Mouse (Mus musculus) c-Kit-negative CD71-positive TER-119-positive erythroid progenitor cells, embryonic 14.5 days (primary cell): ENCODE data around the gene Zic1.

Source experiments
- DNase-seq: peaks from one replicate; pipeline ENCODE4 v3.0.0-alpha.2; 2013; ENCODE audit warnings: low read depth, low spot score

The Zic1 gene

DNA sequence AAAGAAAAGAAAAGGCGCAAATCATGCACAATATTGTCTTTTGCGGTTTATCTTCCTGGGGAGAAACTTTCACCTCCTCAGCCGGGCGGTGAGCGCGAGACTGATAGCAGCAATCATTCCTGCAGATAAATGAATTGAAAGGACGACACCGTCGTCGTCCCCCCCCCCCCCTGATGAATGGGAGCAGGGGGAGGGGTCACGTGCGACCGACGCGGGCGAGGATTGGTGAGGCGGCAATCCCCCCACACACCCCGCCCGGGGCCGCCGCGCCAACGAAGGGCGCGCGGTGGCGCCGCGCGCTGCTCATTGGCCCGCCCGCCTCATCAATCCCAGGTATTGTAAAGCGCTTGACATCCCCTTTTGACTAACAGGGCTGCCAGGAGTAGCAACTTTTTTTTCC is at the start of gene Zic1:
Zic1 (minus strand) TSS at position 147 of the 400 bp plus-strand sequence.
- no peak for DNase-seq

DNA sequence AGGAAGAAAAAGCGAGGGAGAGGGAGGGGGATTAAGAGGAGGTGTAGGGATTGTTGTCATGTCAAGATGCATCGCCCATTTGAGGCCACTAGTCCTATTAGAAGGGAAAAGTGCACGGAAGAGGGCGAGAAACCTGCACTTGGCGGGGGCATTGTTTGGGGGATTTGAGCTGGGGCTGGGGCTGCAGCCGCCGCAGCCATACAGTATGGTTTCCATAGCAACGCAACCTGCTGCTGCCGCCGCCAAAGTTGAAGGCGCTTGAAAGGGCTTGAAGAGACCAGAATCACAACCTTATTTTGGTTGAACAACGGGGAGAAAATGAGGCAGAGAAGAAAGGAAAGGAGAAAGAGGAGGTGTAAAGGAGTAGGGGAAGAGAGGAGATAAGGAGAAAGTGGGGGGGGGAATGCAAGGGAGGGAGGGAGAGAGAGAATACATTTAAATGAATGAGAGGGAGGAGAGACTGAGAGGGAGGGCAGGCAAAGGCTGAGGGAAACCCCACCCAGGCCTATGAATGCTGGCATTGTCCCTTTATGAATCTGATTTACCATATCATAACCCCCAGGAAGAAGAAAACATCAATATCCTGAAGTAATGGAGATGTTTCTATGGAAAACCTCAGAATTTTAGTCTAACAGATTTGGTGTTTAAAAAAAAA is 48.5 kb upstream of the Zic1 start:
- DNase-seq = no peak

DNA sequence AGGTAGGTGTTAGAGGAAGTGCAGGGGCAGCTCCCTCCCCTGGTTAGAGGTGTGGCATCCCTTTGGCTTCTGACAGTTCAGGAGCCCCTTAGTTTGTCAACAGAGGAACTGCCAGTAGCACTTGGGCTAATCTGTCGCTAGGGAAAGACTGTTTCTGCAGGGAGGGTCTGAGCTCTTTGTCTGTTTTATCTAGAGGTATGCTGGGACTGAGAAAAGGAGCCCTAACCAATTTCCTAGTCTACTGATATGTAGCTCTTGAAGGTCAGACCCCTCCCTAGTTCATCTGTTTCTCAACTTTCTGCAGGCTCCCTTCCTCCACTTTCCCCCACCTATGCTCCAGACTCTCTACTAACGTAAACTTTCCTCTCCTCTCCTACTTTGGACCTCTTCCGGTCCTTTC is 44.2 kb upstream of the Zic1 start:
- DNase-seq = no peak

GRCm38 (mm10) chr9:91406258-91406763 is 40.7 kb upstream of the Zic1 start:
- no peak for DNase-seq

GRCm38 (mm10) chr9:91405753-91406178 is 40.2 kb upstream of the Zic1 start:
- DNase-seq = no peak

DNA sequence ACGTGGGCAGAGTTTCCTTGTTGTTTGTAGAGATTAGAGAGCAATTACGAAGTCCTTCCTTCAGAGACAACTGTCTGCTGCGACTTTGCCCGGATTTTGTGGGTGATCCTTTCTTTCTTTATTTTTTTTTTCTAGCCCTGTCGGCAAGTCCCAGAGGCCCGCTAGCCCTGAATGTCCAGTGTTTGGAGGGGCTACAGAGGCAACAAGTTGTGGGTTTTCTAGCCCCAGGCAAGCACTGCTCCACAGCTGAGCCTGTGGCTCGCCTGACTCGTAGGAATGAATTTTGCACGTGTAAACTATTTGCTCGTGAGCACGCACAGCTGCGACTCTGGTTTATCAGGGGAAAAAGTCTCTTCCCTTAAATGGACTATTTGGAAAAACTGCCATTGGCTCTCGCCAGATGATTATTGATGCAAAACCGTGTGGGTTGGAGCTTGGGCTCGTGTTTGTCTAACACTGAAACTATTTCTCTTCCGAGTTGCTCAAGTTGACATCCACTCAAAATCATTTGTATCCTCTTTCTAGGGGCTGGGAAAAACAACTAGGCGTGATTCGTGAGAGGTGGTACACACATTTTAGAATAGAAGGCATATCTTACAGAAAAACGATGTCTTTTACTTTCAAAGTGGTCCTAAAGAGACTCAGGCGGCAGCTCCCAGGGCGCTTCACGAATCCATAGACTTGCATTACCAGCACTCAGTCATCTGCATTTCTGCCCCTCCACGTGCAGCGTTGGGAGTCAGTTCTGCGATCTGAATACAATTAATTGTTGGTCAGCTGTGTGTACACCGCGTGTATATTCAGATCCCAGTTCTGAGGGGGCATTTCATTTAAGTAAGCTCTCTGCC is 39.5 kb upstream of the Zic1 start:
- no peak for DNase-seq

DNA sequence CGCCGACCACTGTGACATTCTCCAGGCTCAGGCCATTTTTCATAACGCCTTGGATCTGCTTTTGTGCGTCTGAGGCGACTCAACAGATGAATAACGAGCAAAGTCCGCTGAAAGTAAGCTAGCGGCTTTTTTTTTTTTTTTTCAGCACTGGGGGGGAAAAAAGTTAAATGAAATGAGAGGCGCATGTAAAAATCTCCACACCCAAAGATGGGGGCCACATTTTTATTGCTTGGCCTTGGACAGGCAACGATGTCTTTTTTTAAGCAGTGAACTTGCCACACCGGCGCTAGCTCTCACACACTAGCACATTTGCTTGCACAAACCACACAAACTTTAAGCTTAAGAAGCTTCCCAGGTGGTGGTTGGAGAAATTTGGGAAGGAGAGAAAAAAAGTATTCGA is 38.6 kb upstream of the Zic1 start:
- DNase-seq = no peak

DNA sequence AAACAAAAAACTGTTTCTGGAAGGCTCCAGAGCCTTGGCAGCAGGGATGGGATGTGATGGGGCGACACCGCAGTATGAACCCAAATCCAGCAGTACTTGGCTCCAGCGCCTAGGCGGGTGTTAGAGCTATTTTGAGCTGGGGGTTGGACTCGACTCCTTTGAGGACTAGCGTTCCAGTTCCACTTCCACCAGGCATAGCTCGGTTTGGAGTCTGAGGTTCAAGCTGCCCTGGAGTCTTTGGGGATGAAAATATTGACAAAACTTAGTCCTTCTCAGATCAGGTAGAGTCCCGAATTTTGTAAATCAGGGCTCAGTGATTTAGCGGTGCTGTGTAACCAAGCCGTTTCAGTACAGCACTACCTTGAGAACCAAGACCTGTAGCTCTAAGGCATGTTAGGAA is 35.9 kb upstream of the Zic1 start:
- no peak for DNase-seq

GRCm38 (mm10) chr9:91400482-91401093 is 35.0 kb upstream of the Zic1 start:
- DNase-seq = no peak

DNA sequence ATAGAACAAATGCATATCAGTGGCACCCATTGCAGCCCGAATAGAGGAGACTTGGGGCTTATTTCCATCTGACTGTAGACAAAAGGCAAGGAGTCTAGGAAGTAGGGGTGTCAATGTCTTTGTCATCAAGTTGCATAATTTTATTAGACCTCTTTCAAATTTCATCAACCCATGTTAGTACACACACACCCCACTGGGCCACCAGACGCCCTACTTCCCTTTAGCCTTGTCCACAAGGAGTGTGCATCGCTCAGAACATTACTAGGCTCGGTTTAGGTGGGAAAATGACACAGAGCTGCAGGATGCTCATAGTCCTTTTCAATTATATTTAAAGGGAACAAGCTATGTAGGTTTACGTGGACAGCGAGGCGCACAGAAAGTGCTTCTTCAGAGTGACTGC is 34.4 kb upstream of the Zic1 start:
- no peak for DNase-seq

DNA sequence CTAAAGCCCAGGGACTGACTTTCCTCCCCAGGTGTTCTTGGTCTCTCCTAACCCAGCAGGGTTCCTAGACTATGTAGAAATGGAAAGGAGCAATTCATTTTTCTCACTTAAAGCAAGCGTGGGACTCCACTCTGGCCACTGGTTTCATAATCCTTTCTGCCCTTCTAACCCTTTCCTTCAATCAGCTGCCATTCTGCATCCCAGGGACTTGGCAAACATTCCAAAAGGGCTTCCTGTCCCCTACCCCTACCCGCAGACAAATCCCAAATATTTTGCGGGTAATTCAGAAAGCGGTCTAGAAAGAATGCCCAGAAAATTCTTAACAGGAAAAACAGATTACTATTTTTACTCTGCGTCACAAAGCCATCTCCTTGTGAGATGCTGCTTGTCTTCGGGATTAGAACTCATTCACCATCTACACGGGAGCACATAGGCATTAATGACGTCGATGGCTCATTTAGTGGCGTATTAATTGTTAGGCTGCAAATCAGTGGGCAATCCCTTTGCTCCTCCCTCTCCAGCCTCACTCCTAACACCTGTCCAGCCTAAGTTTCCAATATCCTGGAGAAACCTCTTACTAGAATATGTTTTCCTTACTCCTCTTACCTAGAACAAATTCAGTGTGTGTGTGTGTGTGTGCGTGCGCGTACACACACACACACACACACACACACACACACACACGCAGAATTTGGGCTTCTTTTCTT is 29.6 kb upstream of the Zic1 start:
- no peak for DNase-seq

DNA sequence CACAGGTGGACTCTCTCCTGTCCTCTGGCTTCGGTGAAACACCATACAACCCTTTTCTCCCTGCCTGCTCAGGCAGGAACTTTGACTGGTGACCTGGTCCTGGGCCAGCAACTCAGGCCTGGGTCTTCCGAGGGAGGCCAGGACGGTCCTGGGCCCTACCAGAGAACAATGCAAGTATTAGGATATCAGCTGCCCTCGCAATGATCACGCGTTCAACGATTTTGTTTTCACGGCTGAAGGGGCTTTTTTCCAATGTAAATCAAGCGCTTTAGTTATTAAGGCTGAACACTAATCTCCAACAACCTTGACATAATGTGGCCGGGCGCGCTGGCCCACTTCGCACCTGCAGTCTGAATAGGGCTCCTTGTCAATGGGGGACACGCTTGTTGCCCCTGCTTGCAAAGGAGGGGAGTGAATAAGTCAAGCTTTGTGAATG is 28.6 kb upstream of the Zic1 start:
- no peak for DNase-seq

DNA sequence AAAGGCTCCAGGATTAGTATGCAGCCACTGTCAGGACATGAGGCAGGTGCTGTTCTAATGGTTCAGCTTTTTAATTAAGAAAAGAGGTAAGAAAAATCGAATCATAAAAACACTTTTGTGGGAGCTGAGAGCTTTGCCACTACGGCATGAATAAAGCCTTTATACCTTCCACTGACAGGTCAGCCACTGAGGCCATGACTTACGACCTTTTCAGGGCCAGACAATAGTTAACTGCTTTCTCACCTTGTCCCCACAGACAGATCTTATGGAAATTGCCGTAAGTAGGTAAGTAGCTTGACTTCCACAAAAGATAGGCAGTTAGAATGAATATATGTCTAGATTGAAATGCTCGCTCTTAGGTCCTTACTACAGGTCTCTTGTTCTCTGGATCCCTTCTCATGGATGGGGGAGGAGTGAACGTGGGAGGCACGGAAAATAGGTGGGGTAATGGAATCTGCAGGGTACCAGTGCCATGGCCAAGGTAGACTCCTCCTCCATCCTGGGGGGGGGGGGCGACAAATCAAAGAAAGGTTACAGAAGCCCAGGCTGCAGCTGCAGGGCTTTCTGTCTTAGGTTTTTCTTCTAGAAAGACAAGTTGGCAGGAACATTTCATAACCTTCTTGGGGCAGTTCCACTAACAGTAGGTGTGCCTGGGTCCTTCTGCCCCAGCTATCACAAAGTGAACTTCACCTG is 27.9 kb upstream of the Zic1 start:
- no peak for DNase-seq

DNA sequence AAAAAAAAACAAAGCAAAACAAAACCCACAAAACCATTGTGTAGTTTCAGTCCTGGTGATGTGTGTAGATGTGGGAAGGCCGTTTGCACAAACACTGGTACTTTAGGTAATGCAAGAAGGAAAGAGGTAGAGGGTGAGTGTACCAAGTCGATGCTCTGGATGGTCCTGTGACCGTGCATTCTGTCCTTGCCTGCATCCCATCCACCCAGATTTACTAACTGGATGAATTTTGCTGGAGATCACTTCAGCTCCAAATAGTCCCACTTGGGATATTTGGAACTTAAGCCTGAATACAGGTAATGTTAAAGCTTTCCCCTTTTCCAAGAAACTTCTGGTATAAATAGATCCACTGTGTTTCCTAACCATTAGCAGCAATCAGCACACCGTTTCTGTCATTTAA is 22.6 kb upstream of the Zic1 start:
- DNase-seq = no peak

DNA sequence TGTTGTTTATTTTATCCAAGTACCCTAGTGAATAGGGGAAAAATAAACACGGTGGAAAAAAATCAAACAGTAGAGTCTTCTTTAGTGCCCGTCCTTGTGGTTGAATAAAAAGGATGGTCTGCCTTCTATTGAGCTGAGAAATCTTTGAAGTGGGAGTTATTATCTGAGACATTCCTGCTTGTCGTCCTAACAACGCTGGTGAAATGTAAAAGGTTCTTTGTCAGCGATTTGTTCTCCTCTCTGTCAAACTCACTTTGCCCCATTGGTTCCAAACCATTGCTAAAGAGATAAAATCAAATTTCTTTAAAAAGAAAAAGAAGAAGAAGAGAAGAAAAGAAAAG is 22.1 kb upstream of the Zic1 start:
- DNase-seq = no peak

GRCm38 (mm10) chr9:91386891-91387739 is 21.5 kb upstream of the Zic1 start:
- DNase-seq = no peak

GRCm38 (mm10) chr9:91386502-91386890 is 20.9 kb upstream of the Zic1 start:
- DNase-seq = no peak

DNA sequence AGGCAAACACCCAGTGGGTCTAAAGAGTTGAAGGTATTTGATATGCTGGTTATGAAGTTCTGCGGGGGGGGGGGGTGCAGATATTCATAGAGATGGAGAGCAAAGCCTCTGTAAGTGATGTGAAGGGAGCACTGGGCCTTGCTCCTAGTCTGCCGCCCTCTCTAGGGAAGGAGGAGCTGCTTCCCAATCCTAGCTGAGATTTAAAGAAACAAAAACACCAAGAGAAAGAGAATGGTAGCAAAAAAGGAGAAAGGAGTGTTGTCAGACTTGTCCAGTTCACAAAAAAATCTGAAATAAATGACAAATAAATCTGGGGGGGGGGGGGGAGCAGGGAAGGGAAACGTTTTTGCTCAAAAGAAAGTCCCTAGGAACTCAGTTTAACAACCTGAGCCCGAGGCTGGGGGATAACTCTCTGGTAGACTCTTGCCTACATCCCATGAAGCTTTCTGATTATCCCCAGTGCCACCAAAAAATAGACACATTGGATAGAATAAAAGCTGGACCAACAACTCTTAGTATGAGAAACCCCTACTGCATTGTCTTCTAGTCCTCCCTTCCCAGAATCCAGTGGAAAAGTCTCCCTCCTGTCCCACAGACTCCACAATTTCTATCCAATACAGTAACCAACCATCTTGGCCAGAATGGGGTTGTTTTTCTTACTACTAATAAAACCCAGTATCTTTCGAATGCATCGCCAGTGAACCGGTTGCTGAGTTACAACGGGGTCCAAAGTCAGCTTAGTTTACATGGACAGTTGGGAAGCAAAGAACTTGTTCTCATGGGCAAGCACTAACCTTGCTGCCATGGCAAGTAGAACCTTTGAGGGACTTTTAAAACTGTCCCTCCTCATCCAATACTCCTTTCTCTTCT is 20.2 kb upstream of the Zic1 start:
- DNase-seq = no peak
